Mouse (Mus musculus) left cerebral cortex, postnatal 36 days (tissue): ENCODE measurements around the gene Obscn. TPM values are rescaled to one million over a fixed set of nuclear protein-coding genes. Genes with fewer than 3 reads are reported as not detected.
A peak's percentile ranks its signal among the peaks of the same experiment; 100 is the strongest.

ENCODE experiments used
- DNase-seq, 2 experiments: peaks; one replicate each; pipeline ENCODE4 v3.0.0; 2021 to 2022; ENCODE audit warnings: low spot score in 2 of 2, mixed read lengths in 1 of 2
- intact Hi-C: fragments of 180-260 bp; cut with DNase I; formaldehyde crosslinking; loops from one replicate; pipeline ENCODE4 v1.15.1; 2025
- total RNA-seq, 2 experiments: library from RNA; stranded (reverse); gene quantifications; 2 replicates each; pipeline ENCODE4 v1.2.3; 2021

Obscn gene
- total RNA-seq, 2 experiments from 2014 or later: 2.4 to 2.7 TPM

GRCm38 (mm10) chr11:59078311-59078710, 57.9 kb downstream of the Obscn start:
- DNase-seq: no peak
- intact Hi-C loops: no loop called here

- intact Hi-C loops: no loop called here
- no peak for DNase-seq
These were observed 65.9 kb downstream of the Obscn start for GRCm38 (mm10) chr11:59070321-59070720.

- intact Hi-C loops: no loop called here
- DNase-seq: no peak
These were observed 67.3 kb downstream of the Obscn start for GRCm38 (mm10) chr11:59068922-59069321.

- intact Hi-C loops: no loop called here
- no peak for DNase-seq
These were observed 67.8 kb downstream of the Obscn start for GRCm38 (mm10) chr11:59068433-59068832.

- no peak for DNase-seq
- intact Hi-C loops: no loop called here
These were observed 68.3 kb downstream of the Obscn start for GRCm38 (mm10) chr11:59067921-59068320.

GRCm38 (mm10) chr11:59058025-59058424, 78.2 kb downstream of the Obscn start:
- intact Hi-C loops: no loop called here
- DNase-seq: no peak

GRCm38 (mm10) chr11:59051031-59051430, 85.2 kb downstream of the Obscn start:
- no peak for DNase-seq
- intact Hi-C loops: no loop called here

GRCm38 (mm10) chr11:59044703-59045330, 91.4 kb downstream of the Obscn start:
- intact Hi-C loops: no loop called here
- no peak for DNase-seq

- DNase-seq: no peak
- intact Hi-C loops: no loop called here
These were observed 107.2 kb downstream of the Obscn start for GRCm38 (mm10) chr11:59029003-59029402.

GRCm38 (mm10) chr11:59026411-59026810, 109.8 kb downstream of the Obscn start:
- intact Hi-C loops: no loop called here
- DNase-seq: no peak

- peak; percentile 37 to 55 for DNase-seq
- intact Hi-C loops: no loop called here
These were observed 121.2 kb downstream of the Obscn start for GRCm38 (mm10) chr11:59015052-59015451.

- intact Hi-C loops: no loop called here
- DNase-seq: no peak
These were observed 133.7 kb downstream of the Obscn start for GRCm38 (mm10) chr11:59002327-59003079.

- intact Hi-C loops: no loop called here
- peak; percentile 46 to 69 for DNase-seq
These were observed 135.6 kb downstream of the Obscn start for GRCm38 (mm10) chr11:59000635-59001034.

GRCm38 (mm10) chr11:58999830-59000229, 136.4 kb downstream of the Obscn start:
- intact Hi-C loops: no loop called here
- DNase-seq: no peak

- intact Hi-C loops: no loop called here
- no peak for DNase-seq
These were observed 137.0 kb downstream of the Obscn start for GRCm38 (mm10) chr11:58999158-58999557.

GRCm38 (mm10) chr11:58997541-58997940, 138.7 kb downstream of the Obscn start:
- DNase-seq: no peak
- intact Hi-C loops: no loop called here

- intact Hi-C loops: no loop called here
- peak in 1 of 2 experiments; percentile 47 for DNase-seq
These were observed 140.3 kb downstream of the Obscn start for GRCm38 (mm10) chr11:58995807-58996370.

- DNase-seq: no peak
- intact Hi-C loops: no loop called here
These were observed 141.0 kb downstream of the Obscn start for GRCm38 (mm10) chr11:58995061-58995806.

GRCm38 (mm10) chr11:58994337-58994826, 141.8 kb downstream of the Obscn start:
- intact Hi-C loops: no loop called here
- DNase-seq: no peak

GRCm38 (mm10) chr11:58993091-58993670, 143.0 kb downstream of the Obscn start:
- intact Hi-C loops: no loop called here
- no peak for DNase-seq
